Mouse (Mus musculus) right cerebral cortex, adult 18-20 months (tissue): Measurements from ENCODE around the gene Dpep3.

Experiments
- DNase-seq: peaks from one replicate; pipeline ENCODE4 v3.0.0; 2022; ENCODE audit warnings: mixed read lengths

The Dpep3 gene

DNA sequence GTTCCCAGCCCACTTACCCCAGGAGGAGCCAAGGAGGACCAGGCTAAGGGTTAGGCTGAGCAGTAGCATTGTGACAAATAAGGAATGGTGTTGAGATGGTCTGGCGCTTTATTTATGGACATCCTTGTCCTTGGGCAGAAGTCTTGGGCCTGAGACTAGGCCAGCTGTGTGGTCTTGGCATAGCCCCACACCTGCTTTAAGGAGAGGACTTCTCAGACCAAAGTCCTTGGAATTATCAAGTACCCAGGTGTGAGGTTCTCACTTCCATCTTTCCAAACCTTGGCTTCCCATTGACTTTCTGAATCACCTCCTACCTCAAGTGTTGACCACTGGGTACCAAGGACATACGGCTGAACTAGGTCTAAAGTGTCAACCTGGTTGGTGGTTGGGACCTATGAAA lies 45.5 kb downstream of the Dpep3 start, which contains the start of gene Ctrl:
TSS of gene Ctrl (minus strand) at position 101 of the 400 bp plus-strand sequence.
- DNase-seq, result no peak

DNA sequence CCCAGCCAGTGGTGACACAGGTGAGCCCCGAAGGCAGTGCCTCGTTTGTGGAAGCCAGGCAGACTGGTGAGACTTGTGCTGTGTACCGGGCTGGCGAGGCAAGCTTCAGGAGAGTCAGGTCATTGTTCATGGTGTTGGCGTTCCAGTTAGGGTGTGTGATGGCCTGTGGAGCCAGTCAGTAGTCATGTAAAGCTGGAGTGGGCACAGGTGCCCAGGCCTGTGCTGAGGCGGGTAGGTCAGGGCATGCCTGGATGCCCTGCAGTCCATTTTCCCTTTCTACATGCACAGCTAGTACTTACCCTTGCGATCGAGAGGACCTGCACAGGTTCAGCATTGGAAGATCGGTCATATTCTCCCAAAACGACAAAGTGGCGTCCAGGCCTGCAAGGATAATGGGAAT lies 46.7 kb downstream of the Dpep3 start:
- DNase-seq, result no peak

DNA sequence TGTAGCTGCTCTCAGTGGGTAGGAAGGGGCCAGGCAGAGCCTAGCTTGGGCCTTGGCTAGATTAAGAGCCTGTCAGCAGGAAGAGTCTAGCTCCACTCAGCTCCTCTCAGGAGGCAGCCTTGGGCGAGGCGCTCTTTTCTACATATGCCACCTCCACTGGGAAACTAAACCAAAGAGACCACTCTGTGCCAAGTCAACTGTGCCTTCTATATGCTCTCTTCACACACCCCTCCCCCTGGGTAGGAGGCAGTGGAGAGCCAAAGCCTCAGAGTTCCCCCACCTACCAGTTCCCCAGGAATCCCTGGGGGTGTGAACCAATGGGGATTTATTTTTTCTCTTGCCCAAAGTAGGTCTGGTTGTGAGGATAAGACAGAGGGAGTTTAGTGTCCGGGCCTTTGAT lies 48.0 kb downstream of the Dpep3 start:
- peak; percentile 70 for DNase-seq

DNA sequence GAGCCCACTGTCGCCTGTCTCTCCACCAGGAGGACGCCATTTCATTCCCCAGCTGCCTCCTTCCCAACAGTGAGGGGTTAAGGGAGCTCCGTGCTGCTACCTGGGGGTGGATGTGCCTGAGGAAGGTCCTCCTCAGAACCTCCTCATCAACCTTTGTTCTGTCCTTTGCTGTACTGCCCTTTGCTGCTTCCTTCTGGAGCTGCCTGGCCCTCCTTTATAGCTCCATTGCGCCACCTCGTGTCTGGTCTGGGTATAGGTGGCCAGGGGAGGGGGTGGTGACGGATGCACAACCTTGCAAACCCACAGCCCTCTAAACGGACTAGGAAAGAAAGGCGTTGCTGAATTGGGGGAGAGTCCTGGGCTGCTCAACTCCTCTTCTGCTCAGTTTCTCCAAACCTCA lies 48.6 kb downstream of the Dpep3 start:
- DNase-seq, result peak; percentile 73

DNA sequence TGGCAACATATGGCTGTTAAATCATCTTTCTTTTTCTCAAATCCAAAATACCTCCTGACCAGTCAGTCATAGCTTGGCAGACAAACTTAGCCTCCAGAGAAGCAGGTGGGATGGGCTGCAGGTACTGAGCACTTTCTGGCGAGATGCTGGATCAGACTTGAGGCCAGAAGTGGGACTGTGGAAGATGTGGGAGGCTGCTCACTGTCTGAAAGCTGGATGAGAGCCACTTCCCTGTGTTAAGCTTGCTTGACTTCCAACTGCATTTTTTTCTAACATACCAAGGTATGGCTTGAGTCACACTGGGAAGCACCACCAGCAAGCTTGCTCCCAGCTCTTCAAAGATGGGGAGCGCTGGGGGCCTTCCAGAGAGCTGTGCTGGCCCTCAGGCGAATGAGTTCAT lies 54.1 kb downstream of the Dpep3 start:
- DNase-seq, result peak; percentile 66
